Mouse (Mus musculus) stomach, embryonic 16.5 days (tissue): ENCODE data around the gene Erbb2. TPM values are rescaled to one million over a fixed set of nuclear protein-coding genes. Genes with fewer than 3 reads are reported as not detected.
A peak's percentile ranks its signal among the peaks of the same experiment; 100 is the strongest.

Experiments
- ATAC-seq: fragments of 200-750 bp; cut with Nextera tagmentation; 2 replicates; pipeline ENCODE4 v1.8.0; 2017; ENCODE audit warnings: moderate number of reproducible peaks, moderate TSS enrichment; ENCODE audit not compliant: insufficient read depth, low FRiP score
- H3K27ac ChIP-seq: fragments of 300-500 bp; sonication (generic); 2 replicates; pipeline ENCODE4 v1.5.1; 2014; ENCODE audit warnings: low read length
- H3K27me3 ChIP-seq: fragments of 300-500 bp; sonication (generic); 2 replicates; pipeline ENCODE4 v1.6.1; 2014; ENCODE audit warnings: low read length, control low read depth, mixed read lengths; ENCODE audit not compliant: control insufficient read depth, insufficient read depth
- H3K36me3 ChIP-seq: fragments of 300-500 bp; sonication (generic); 2 replicates; pipeline ENCODE4 v1.6.1; 2014; ENCODE audit warnings: low read length; ENCODE audit not compliant: control insufficient read depth, insufficient read depth
- H3K4me1 ChIP-seq: fragments of 300-500 bp; sonication (generic); 2 replicates; pipeline ENCODE4 v1.6.1; 2014; ENCODE audit warnings: low read length, control low read depth, mixed read lengths; ENCODE audit not compliant: control insufficient read depth, insufficient read depth
- H3K4me2 ChIP-seq: fragments of 300-500 bp; sonication (generic); 2 replicates; pipeline ENCODE4 v1.6.1; 2014; ENCODE audit warnings: low read depth, low read length, mixed read lengths
- H3K4me3 ChIP-seq: fragments of 300-500 bp; sonication (generic); replicated peaks from 2 replicates; pipeline ENCODE4 v1.5.1; 2014; ENCODE audit warnings: mild to moderate bottlenecking, low read length
- H3K9ac ChIP-seq: fragments of 300-500 bp; sonication (generic); 2 replicates; pipeline ENCODE4 v1.6.1; 2014; ENCODE audit warnings: low read length
- H3K9me3 ChIP-seq: fragments of 300-500 bp; sonication (generic); replicated peaks from 2 replicates; pipeline ENCODE4 v1.6.1; 2016; ENCODE audit warnings: low read length, control low read depth; ENCODE audit not compliant: control insufficient read depth
- WGBS: fragments of 180-500 bp; shearing (Covaris S2); extraction: QIAGEN DNeasy Blood & Tissue Kit; methylation state at CpG from one replicate; pipeline ENCODE4 v1.1.7; 2014; 5-methylcytosine and 5-hydroxymethylcytosine counted together
- polyA plus RNA-seq: library from polyadenylated mRNA; unstranded; fragments of >200 nt; fragmentation: Nextera tagmentation; extraction: Ambion mirVana; gene quantifications from 2 replicates; pipeline ENCODE4 v1.2.1, GENCODE M21; 2015

Erbb2 gene
- polyA plus RNA-seq, 1 experiment from 2014 or later = 52.1 TPM

- Histone ChIP-seq H3K27ac (peak overlapping the region; percentile 94), H3K4me2 (no peak overlapping the region), H3K4me3 (no peak overlapping the region), H3K9me3 (no peaks in the 10 kb centered on the region; the same call in 1 of the 2 replicates), H3K9ac (peak overlapping the region; percentile 5; the same call in 1 of the 2 replicates), H3K36me3 (no peaks in the 10 kb centered on the region), H3K27me3 (peaks cover 7% of the 10 kb centered on the region; the same call in 1 of the 2 replicates), H3K4me1 (peaks cover 27% of the 10 kb centered on the region)
- WGBS = 35% methylated on average over 4 of the region's 4 CpGs
- no peak for ATAC-seq
Measured at GRCm38 (mm10) chr11:98445679-98446078, 33.4 kb downstream of the Erbb2 start.

- Histone ChIP-seq H3K4me1 (peaks cover 27% of the 10 kb centered on the region), H3K27ac (peak within 1 kb of the TSS; percentile 94), H3K27me3 (peaks cover 7% of the 10 kb centered on the region; the same call in 1 of the 2 replicates), H3K9me3 (no peaks in the 10 kb centered on the region; the same call in 1 of the 2 replicates), H3K9ac (peak within 1 kb of the TSS; percentile 83), H3K4me3 (peak within 1 kb of the TSS; percentile 51), H3K36me3 (no peaks in the 10 kb centered on the region), H3K4me2 (peak within 1 kb of the TSS; percentile 50)
- WGBS = 8% methylated on average over 5 of the region's 5 CpGs
- no peak for ATAC-seq
Measured at GRCm38 (mm10) chr11:98446213-98446561, 33.9 kb downstream of the Erbb2 start, which contains the start of gene Grb7. Gene Grb7 (plus strand): TSS chr11:98446394.

GRCm38 (mm10) chr11:98446562-98447474, 34.5 kb downstream of the Erbb2 start:
- ATAC-seq = peak; percentile 84
- Histone ChIP-seq H3K36me3 (no peaks in the 10 kb centered on the region), H3K27me3 (peaks cover 7% of the 10 kb centered on the region; the same call in 1 of the 2 replicates), H3K9me3 (no peaks in the 10 kb centered on the region; the same call in 1 of the 2 replicates), H3K27ac (peak overlapping the region; percentile 94), H3K4me2 (peak overlapping the region; percentile 50), H3K9ac (peak overlapping the region; percentile 83), H3K4me1 (peaks cover 27% of the 10 kb centered on the region), H3K4me3 (peak overlapping the region; percentile 51)
- WGBS = 2% methylated on average over 33 of the region's 33 CpGs

GRCm38 (mm10) chr11:98447475-98447834, 35.2 kb downstream of the Erbb2 start:
- no peaks in the 10 kb centered on the region for H3K36me3 ChIP-seq
- no peak; the same call in 1 of the 2 replicates for ATAC-seq

GRCm38 (mm10) chr11:98448191-98448790, 36.0 kb downstream of the Erbb2 start:
- H3K4me2 ChIP-seq = peak overlapping the region; percentile 54
- H3K27me3 ChIP-seq = peaks cover 7% of the 10 kb centered on the region; the same call in 1 of the 2 replicates
- H3K36me3 ChIP-seq = 0 out of 2 replicates have a peak, but pooled peaks cover 1% of the 10 kb centered on the region
- peaks cover 27% of the 10 kb centered on the region for H3K4me1 ChIP-seq
- WGBS = 29% methylated on average over 13 of the region's 13 CpGs
- peak overlapping the region; percentile 51 for H3K4me3 ChIP-seq
- peak overlapping the region; percentile 83 for H3K9ac ChIP-seq
- ATAC-seq = peak; percentile 70
- H3K27ac ChIP-seq = peak overlapping the region; percentile 94
- H3K9me3 ChIP-seq = no peaks in the 10 kb centered on the region

More at GRCm38 (mm10) chr11:98447475-98447834, 35.2 kb downstream of the Erbb2 start:
- Histone ChIP-seq H3K9ac (peak overlapping the region; percentile 83), H3K27me3 (peaks cover 7% of the 10 kb centered on the region; the same call in 1 of the 2 replicates), H3K27ac (peak overlapping the region; percentile 94), H3K4me1 (peaks cover 27% of the 10 kb centered on the region), H3K4me2 (peak overlapping the region; percentile 50), H3K9me3 (no peaks in the 10 kb centered on the region), H3K4me3 (peak overlapping the region; percentile 51)
- 11% methylated on average over 7 of the region's 7 CpGs for WGBS

DNA sequence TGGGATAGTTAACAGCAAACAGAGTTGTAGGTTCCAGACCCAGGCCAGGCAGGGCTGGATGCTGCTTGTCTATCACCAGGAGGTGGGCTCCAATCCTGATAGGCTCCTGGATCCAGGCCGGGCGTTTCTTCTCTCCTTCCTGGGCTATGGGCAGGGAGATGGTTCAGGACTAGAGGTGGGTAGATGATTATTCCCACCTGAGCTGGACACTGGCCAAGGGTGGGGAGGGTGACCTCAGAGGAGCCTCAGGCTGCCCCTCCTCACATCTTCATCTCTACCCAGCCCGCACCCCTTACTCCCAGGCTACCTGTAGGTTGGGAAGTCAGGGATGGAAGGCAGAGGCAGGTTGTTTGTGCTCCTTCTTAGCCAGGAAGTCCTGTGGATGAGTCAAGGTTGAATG, 37.1 kb downstream of the Erbb2 start:
- Histone ChIP-seq H3K9me3 (no peaks in the 10 kb centered on the region), H3K4me1 (peaks cover 27% of the 10 kb centered on the region), H3K27me3 (peaks cover 7% of the 10 kb centered on the region; the same call in 1 of the 2 replicates), H3K4me3 (peak overlapping the region; percentile 51), H3K27ac (no peak overlapping the region; the same call in 1 of the 2 replicates), H3K9ac (0 out of 2 replicates have a peak overlapping the region, but pooled peaks have one; percentile 50), H3K4me2 (peak overlapping the region; percentile 54), H3K36me3 (0 out of 2 replicates have a peak, but pooled peaks cover 3% of the 10 kb centered on the region)
- ATAC-seq = no peak
- WGBS = 65% methylated on average over 3 of the region's 3 CpGs

- no peak overlapping the region; the same call in 1 of the 2 replicates for H3K9ac ChIP-seq
- 72% methylated on average over 20 of the region's 20 CpGs for WGBS
- H3K27me3 ChIP-seq = peaks cover 7% of the 10 kb centered on the region; the same call in 1 of the 2 replicates
- H3K4me2 ChIP-seq = peak overlapping the region; percentile 54; the same call in 1 of the 2 replicates
- no peak overlapping the region for H3K4me3 ChIP-seq
- ATAC-seq = no peak
- peaks cover 3% of the 10 kb centered on the region; the same call in 1 of the 2 replicates for H3K36me3 ChIP-seq
- H3K27ac ChIP-seq = no peak overlapping the region
- no peaks in the 10 kb centered on the region for H3K9me3 ChIP-seq
- peaks cover 27% of the 10 kb centered on the region for H3K4me1 ChIP-seq
Measured at GRCm38 (mm10) chr11:98449921-98450771, 37.9 kb downstream of the Erbb2 start.

DNA sequence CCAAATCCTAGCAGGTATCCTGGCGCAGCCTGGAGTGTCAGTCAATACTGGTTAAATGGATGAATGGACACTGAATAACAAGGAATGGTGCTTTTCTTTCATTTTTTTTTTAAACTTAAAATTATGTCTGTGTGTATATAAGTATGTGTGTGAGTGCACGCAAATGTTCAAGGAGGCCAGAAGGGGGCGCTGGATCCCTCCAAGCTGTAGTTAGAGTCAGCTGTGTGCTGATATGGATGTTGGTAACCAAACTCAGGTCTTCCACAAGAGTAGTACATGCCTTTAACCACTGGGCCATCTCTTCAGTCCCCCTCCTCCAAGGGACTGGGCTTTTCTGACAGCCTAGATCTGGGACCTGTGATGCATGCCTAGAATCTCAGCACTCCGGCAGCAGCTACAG, 43.2 kb downstream of the Erbb2 start:
- no peak overlapping the region for H3K27ac ChIP-seq
- no peaks in the 10 kb centered on the region for H3K4me1 ChIP-seq

More for the DNA sequence above, 43.2 kb downstream of the Erbb2 start:
- H3K9me3 ChIP-seq = no peaks in the 10 kb centered on the region
- no peak overlapping the region for H3K4me2 ChIP-seq
- ATAC-seq = no peak
- no peak overlapping the region for H3K9ac ChIP-seq
- peaks cover 6% of the 10 kb centered on the region for H3K27me3 ChIP-seq
- WGBS = 76% methylated on average over 4 of the region's 4 CpGs
- peaks cover 3% of the 10 kb centered on the region; the same call in 1 of the 2 replicates for H3K36me3 ChIP-seq
- H3K4me3 ChIP-seq = no peak overlapping the region
